Mouse (Mus musculus) adrenal gland, postnatal 36 days (tissue): ENCODE measurements around the gene Arl6ip5. TPM values are rescaled to one million over a fixed set of nuclear protein-coding genes. Genes with fewer than 3 reads are reported as not detected.

Experiments
- DNase-seq, 2 experiments: peaks; one replicate each; pipeline ENCODE4 v3.0.0; 2021; ENCODE audit warnings: mixed read lengths in 1 of 2
- total RNA-seq, 2 experiments: library from RNA; stranded (reverse); gene quantifications; 2 replicates each; pipeline ENCODE4 v1.2.3; 2021

Arl6ip5 gene
- total RNA-seq, 2 experiments from 2014 or later, result 121 to 138 TPM

DNA sequence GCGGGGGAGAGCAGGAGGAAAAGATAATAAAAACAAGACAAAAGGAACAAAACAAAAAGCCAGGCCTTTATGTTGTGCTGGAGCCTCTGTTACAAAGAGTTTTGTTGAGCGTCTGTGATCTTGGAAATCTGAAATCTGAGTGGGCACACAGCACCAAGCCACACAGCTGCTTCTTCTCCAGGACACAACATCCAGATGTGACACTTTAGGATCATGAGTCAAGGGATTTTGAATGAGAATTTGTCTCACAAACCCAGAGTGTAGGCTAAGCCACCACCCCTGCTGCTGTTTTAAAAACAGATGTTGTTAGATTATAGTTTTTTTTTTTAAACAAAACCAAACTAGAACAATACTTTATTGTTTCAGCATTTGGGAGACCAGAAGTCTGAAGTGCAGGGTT, 61.9 kb downstream of the Arl6ip5 start:
- no peak for DNase-seq

DNA sequence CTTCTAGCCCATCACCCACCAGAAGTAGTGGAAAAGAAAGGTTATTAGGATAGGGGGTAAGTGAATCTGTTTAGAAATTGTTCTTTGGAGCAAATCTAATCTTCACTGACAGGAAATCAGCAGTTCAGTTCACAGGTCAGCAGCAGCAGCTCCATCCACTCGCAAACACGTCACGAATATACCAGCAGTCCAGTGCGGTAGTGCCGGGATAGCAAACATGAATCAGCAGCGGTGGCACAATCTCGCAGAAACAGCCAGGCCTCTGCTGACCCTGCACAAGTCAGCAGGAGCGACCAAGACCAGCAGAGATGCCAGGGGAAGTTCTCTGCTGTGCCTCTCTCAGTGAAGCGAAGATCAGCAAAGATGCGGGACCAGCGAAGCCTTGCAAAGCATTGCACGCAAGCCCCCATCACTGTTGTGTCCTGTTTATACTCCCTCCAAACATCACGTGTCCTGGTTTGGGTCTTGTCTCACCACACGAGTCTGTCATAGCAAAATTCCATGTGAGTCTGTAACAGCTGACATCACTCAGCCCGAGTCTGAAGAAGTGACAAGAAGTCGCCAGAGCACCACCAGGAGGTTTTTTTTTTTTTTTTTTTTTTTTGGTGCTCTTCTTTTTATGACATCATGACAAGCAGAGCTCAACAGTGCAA, 62.7 kb downstream of the Arl6ip5 start:
- DNase-seq, result no peak

DNA sequence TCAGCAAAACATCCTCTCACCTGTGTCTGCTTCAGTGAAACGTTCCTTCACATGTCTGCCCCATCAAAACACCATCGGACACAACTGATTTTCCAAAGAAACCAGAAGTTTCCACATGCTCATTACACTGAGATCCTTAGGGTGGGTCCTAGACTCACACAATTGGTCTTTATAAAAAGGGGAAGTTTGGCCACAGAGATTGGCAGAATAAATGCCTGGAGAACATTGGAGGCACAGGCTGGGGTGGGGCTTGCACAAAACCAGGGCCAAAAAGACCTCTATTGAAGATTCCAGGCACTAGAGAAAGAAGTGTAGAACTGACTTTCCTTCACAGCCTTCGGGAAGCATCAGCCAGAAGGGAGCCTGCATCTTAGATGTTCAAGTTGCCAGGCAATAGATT, 63.3 kb downstream of the Arl6ip5 start:
- DNase-seq, result no peak

DNA sequence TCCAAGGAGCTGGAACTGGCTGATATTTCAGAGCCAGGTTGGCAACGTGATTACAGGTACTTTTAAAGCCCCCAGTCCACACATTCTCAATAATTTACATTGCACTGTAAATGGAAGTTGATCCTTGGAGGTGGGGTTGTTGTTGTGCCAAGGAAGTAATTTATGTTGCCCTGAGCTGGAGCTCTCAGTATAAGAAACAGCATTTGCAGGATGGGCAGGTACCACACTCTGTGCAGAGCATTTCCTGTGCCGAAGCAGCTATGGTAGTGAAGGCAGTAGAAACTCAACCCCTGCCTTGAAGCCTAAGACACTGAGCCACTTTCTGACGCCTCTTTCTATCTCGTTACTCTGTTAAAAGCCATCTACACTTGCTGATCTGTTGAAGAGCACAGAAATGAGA, 65.3 kb downstream of the Arl6ip5 start:
- no peak for DNase-seq

- peak; percentile 11 to 43 for DNase-seq
Observed at GRCm38 (mm10) chr6:97276366-97276765, 65.9 kb downstream of the Arl6ip5 start.

DNA sequence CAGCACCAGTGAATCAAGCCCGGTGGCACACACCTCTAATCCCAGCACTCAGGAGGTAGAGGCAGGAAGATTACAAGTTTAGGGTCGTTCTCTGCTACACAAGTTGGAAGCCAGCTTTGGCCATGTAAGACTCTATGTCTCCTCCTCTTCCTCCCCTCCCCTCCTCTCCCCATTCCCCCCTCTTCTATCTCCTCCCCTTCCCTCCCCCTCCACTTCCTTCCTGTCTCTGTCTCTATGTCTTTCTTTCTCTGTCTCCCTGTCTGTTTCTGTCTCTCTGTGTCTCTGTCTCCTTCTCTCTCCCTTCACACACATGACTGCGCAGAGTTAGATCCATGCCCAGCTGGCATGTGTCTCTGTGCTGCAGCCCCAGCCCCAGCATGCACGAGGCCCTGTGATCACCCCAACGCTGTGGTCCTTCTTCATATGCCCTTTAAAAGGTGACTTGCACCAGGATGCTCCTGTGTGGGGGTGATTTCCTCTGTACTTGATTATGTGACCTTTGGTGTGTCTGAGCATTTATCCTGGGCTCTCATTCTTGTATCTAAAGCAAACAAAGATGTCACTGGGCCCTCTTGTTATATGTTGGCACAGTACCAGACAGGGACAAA, 66.5 kb downstream of the Arl6ip5 start:
- DNase-seq, result no peak

GRCm38 (mm10) chr6:97278014-97278787, 67.7 kb downstream of the Arl6ip5 start:
- peak; percentile 74 to 84 for DNase-seq

DNA sequence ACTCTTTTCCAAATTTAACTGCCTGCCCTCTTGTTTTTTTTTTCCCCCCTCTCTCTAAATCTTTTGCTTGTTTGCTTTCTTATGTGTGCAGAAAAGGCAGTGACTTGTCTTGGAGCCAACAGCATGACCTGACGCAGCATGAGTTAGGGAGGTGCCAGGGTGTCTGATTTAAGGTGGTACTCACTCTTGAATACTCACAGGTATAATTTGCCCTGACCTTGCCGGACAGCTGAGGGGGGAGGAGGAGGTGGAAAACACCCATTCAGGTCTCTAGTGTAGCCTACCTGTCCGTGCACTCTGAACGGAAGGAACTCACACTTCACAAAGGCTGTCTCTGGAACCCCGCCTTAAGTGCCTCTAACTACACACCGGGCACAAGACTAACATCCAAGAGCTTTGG, 68.4 kb downstream of the Arl6ip5 start:
- no peak for DNase-seq

Other genes starting within 250 kb of the Arl6ip5 start
- 1 to 10 TPM in 1 of 2 experiments, under 1 TPM in 1; 0.92 to 2.5 TPM for gene Fam19a4, start 150.3 kb upstream of the Arl6ip5 start, total RNA-seq
- 10 to 100 TPM; 37.2 to 44.2 TPM for gene Eogt, start 61.5 kb upstream of the Arl6ip5 start, total RNA-seq
- gene Tmf1, start 31.6 kb upstream of the Arl6ip5 start, total RNA-seq, result 10 to 100 TPM; 52.9 to 53.6 TPM
- 10 to 100 TPM; 59.1 to 66.2 TPM for gene Uba3, start 5.0 kb upstream of the Arl6ip5 start, total RNA-seq
- gene Lmod3, start 42.1 kb downstream of the Arl6ip5 start, total RNA-seq, result not detected